Mouse (Mus musculus): ENCODE measurements at regions not wholly inside any gene's neighbourhood (a gene's known extent, or its start where the extent isn't known, plus 50 kb on each side); places are given as distances from the start of the nearest gene placed in this dataset.

DNA sequence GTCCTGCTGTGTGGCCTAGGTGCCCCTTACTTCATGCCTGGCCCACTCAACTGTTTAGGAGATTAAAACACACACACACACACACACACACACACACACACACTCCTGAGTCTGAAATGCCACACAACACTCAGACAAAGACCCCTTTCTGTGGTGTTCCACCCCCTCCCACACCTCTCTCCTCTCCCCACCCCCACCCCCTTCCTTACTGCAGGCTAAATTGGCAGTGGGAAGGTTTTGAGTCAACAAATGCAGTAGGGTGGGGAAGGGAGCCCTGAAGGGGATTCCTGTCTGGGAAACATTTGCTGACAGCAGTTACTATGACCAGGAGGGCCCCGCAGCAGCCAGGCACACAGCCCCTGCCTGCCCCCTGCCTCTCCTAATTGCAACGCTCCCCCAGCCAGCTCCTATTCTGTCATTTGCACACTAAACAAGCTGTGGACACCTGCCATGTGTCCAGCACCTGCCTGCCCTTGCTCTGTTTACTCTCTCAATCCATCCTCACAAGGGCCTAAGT, 69.5 kb downstream of the Ephb3 start:
- DNase-seq = no peak

GRCm38 (mm10) chr16:21277789-21278342, 73.3 kb downstream of the Ephb3 start:
- no peak for DNase-seq

DNA sequence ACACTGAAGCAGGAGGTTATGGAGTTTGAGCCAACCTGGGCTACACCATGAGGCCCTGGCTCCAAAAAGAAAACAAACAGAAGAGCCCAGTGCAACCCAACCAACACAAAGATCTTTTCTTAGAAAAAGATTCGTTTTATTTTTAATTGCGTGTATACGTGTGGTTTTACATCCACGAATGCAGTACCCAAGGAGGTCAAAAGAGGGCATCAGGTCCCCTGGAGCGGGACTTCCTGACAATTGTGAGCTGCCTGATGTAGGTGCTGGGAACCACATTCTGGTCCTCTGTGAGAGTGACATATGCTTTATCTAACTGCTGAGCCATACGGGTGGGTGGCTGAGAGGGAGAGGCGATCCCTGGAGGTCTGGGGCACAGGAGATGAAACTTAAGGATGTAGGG, 73.8 kb downstream of the Ephb3 start:
- DNase-seq = no peak

- DNase-seq = no peak
Observed at GRCm38 (mm10) chr16:21280200-21280627, 75.7 kb downstream of the Ephb3 start.

DNA sequence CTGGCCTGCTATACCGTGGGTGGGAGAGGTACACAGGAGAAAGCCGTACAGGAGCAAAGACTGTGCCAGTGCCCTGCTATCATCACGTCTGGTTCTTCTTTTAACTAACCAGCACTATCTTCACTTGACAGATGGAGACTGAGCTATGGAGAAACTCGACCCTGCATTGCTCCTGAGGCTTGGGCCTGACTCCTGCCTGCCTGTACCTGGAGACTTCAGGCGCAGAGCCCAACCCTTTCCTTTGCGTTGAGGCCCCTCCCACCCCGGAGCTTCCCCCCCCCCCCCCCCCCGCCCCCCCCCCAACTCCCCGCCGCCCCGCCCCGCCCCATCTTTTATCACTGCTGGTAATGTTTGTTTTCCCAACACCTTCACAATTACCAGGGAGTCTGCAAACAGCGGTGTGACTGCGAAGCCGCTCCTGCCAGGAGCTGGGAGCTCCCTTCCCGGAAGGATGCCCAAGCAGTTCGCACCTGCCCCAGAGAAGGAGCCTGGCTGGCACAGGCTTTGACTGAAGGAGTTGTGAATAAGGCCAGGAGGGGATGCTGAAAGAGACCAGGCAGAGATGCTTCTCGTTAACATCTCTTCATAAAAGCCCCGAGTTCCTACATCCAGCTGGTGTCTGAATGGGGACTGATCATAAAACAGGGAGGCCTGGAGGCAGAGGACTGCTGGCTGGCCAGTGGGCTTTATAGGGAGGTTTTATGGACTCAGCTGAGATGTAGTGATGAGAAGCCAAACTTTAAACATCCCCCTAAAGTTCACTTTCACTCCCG, 77.6 kb downstream of the Ephb3 start:
- DNase-seq = no peak

- DNase-seq = no peak
Observed at GRCm38 (mm10) chr16:21286099-21286498, 81.5 kb downstream of the Ephb3 start.

- no peak for DNase-seq
Observed at GRCm38 (mm10) chr16:21289528-21289927, 85.0 kb downstream of the Ephb3 start.

- no peak for DNase-seq
Observed at GRCm38 (mm10) chr16:21293010-21293409, 88.5 kb downstream of the Ephb3 start.

DNA sequence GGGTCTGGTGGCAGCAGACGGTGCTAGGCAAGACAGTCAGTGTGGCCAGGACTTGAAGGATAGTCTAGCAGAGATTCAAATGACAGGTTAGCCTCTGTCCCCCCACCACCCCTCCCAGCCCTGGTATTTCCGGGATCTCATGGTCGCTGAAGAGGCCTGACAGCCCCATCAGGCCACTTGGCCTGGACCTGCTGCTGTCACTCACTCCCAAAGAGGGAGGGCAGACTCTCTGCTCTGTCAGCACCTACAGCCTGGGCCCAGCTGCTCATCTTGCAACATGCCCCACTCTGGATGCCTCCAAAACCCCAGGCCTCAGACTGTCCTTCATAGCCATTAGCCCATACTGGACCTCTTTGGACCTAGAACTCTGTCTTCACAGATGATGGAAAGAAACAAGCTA, 89.0 kb downstream of the Ephb3 start:
- no peak for DNase-seq

DNA sequence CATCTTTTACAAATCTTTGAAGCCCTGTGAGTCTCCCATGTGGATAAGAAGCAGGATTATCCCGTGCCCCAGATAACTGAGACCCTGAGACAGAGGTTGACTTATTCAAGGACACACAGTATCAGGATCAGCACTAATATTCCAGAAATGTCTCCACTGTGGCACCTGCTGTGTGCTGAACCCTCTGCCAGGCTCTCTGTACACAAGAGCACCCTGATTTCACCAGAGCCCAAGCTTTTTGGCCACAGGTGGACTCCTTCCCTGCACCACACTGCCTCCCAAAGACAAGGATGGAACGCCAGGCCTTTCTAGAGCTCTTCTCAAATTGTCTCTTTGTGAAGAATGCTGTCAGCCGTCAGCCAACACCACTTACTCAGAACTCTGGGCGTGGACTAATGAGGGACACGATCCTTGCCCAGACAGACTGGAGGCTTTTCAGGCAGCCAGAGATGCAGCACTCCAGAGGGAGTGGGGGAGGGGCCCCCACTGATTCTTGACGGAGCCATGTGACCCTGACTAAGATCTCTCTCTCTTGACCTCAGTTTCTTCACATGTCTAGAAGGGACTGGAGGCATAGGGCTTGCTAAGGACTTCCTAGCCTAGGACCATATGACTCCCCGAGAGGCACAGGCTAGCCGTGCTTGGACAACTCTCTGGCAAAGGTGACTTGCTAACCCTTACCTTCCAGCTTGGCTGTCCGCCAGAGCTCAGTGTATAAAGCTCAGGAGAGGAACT, 90.3 kb downstream of the Ephb3 start:
- peak; percentile 38 for DNase-seq

- DNase-seq = peak; percentile 20
Observed at GRCm38 (mm10) chr16:21295956-21296733, 91.6 kb downstream of the Ephb3 start.

DNA sequence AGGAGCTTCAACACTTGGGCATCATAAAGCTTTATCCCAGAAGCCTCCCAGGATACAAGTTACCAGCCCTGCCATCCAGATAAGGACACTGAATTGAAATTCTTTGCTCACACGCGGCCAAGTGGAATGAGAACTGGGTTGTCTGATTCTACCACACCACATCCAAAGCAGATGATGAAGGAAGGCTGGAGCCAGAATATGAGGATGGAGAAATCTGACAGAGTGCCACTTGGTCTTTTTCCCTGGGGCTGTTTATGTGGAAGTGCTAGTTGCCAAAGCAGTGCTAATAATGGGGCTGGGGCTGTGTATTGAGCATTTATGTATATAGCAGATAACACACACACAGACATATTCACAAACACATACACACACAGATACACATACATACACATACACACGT, 92.2 kb downstream of the Ephb3 start:
- no peak for DNase-seq

GRCm38 (mm10) chr16:21298866-21299265, 94.3 kb downstream of the Ephb3 start:
- no peak for DNase-seq

- no peak for DNase-seq
Observed at GRCm38 (mm10) chr16:21305859-21306258, 101.3 kb downstream of the Ephb3 start.

DNA sequence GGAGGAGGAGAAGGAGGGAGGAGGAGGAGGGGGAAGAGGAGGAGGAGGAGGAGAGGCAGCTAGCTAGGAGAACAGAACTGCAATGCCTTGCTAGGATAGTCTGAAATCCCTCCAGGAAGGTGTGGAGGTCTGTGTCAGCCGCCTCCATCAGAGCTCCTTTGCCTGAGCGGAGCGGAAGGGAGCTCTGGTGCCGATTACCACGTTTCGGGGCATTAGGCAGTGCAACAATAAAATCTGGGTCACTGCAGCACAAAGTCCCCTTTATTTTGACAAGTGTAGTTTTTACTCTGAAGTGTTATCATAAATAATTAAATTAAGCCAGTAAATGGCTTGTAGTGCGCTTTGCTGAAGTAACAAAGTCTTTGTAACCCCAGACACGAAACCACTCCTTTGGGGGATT, 104.0 kb downstream of the Ephb3 start:
- DNase-seq = no peak

GRCm38 (mm10) chr16:21310636-21311615, 106.4 kb downstream of the Ephb3 start:
- DNase-seq = peak; percentile 77

- no peak for DNase-seq
Observed at GRCm38 (mm10) chr16:21311781-21312180, 107.2 kb downstream of the Ephb3 start.

GRCm38 (mm10) chr16:21315751-21316151, 107.2 kb upstream of the Vps8 start:
- no peak for DNase-seq

- DNase-seq = no peak
Observed at GRCm38 (mm10) chr16:21318009-21318639, 104.8 kb upstream of the Vps8 start.

GRCm38 (mm10) chr16:21318640-21319365, 104.1 kb upstream of the Vps8 start:
- DNase-seq = no peak
